Mouse (Mus musculus) thymus, postnatal 36 days (tissue): ENCODE measurements around the gene Sf3b6.

Source experiments
- DNase-seq, 2 experiments: peaks; one replicate each; pipeline ENCODE4 v3.0.0; 2022; ENCODE audit warnings: mixed read lengths in 2 of 2

Gene Sf3b6

DNA sequence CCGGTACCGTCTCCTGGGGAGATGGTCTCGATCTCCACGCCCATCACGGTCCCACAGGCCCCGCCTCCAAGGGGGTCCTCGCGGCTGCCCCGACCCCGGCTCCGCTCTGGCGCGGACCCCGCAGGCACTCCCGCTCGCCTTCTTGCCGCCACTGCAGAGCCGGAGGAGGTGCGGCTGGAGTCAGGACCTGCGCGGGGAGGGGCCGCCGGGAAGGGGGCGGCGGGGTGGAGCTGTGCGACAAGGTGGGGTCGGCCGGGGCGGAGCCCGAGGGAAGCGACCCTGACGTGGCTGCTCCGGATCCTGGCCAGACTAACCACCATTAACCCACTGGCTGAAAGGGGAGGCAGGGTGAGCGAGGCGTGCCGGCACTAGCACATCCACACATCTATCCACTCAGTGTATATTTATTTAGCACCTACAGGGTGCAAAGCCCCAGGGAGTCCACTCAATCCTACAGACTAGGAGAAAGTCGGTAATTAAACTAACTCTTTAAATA lies 24.1 kb downstream of the Sf3b6 start, which contains the start of gene Fkbp1b:
Gene Fkbp1b (minus strand): TSS at position 200 of the 496 bp plus-strand sequence.
- peak; percentile 58 to 64 for DNase-seq

DNA sequence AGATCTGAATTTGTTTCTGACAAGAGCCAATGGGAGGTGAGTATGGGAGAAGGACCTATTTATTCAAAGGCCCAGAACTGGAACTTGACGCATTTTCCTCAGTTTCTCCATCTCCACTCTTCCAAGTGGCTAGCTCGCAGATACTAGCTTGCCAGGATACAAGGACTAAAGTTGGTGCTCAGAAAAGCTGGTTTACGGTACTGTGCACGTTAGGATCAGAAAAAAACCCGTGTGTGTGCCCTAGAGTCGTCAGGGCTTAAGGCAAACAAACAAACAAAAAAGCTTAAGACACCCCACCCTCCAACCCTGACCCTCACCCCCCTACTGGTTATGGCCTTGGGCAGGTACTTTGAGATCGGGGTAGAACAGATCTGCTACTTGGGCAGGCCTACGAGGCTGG lies 25.1 kb downstream of the Sf3b6 start:
- DNase-seq: no peak

DNA sequence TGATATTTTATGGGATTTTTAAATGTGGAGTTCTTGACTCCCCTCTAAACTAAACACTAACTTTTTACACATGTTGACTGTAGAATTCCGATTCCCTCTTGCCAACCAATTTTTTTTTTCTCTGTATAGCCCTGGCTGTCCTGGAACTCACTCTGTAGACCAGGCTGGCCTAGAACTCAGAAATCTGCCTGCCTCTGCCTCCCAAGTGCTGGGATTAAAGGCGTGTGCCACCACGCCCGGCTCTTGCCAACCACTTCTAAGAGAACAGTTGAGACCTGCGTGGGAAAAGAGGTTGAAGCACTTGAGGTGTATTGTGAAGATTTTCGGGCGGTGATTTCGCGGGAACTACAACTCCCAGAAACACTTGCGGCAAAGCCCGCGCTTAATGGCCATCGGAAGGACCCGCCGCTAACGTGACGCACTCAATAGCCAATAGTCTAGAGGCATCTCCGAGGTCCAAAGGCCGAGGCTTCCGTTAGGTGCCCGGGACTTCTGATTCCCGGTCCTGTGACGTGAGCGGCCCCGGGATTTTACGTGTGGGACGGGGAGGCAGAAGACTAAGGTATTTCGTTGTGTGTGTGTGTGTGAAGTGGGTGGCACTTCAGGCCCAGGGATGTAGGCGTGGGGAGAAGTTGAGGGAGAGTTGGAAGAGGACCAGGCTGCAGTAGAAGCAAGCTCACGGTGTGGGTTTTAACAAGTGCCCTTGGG lies 25.7 kb downstream of the Sf3b6 start, which contains the start of gene Wdcp:
Gene Wdcp (plus strand): TSS at position 414 of the 708 bp plus-strand sequence.
- DNase-seq: peak; percentile 81 to 87

DNA sequence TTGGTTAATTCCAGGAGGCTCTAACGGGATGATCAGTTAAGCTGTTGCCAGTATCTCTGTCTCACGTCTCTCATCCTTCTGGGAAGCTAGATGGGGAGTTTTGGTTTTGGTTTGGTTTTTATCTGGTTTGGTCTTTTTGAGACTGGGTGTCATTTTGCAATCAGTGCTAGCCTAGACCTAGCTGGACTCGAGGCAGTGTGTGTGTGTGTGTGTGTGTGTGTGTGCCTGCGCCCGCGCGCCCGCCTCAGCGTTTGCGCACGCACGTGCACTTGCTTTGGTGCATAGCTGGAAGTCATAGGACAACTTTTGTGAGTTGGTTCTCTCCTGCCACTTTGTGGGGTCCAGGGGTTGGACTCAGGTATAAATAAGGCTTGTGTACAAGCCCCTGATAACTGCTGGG lies 26.4 kb downstream of the Sf3b6 start:
- peak; percentile 32 to 35 for DNase-seq

DNA sequence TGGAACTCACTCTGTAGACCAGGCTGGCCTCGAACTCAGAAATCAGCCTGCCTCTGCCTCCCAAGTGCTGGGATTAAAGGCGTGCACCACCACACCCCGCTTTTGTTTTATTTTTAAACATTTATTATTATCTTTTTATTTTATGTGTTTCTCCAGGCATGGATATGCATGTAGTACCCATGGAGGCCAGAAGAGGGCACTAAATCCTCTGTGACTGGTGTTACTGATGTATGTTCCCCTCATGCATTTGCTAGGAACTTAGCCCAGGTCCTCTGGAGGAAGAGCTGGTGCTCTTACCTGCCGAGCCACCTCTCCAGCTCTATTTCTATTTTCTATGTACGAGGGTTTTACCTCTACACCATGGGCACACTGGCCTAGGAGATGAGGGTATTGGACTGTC lies 38.8 kb downstream of the Sf3b6 start:
- peak; percentile 24 to 33 for DNase-seq

DNA sequence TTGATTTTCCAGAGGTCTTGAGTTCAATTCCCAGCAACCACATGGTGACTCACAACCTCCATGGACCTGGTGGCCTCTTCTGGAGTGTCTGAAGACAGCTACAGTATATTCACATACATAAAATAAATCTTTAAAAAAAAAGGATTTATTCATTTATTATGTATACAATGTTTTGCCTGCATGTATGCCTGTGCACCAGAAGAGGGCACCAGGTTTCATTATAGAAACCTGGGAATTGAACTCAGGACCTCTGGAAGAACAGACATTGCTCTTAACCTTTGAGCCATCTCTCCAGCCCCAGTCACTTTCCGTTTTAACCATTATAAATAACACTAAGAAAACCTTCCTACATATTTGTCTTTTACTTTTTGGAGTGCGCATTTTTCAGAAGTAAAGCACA lies 39.5 kb downstream of the Sf3b6 start:
- DNase-seq: no peak

DNA sequence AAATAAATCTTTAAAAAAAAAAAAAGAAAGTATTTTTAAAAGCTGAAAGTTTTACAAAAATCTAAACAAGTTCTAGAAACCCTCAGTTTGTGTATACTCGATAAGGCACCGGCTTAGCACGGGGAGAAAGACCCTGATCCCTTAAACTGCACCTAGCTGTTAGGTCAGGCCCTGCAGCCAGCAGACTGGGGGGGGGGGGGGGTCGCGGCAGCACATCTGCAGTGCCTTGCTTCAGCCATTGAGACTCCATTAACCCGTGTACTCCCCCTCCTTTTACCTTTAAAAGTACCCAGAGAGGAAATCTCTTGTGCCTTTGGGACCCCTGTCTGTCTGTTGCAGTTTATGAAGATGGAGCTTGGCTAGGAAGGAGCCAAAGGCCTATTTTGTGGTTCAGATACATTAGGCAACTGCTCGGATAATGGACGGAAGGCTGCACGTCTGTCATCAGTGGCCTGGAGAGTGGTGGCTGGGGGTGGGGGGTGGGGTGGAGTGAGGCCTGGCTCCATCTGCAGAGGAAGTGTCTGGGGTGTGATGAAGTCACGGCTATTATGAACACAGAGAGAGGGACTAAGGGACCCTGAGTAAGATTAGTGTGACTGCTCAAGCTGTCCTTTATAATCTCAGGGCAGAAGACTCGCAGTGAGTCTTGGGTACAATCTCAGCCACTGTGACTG lies 42.0 kb downstream of the Sf3b6 start:
- DNase-seq: no peak

DNA sequence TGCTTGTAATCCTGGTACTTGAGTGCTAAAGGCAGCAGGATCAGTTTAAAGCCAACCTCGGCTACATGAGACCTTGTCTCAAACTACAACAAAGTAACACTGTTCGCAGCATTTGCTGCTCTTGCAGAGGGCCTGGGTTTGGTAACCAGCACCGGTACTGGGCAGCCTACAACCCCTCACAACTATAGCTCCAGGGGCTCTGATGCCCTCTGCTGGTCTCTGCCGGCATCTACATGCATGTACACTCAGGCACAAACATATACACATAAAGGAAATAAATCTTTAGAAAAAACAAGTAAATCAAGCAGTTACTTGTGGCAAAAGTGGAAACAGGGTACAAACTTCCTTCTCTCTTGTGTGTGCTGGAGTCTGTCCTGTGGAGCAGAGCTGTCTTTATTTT lies 45.3 kb downstream of the Sf3b6 start:
- peak in 1 of 2 experiments; percentile 14 for DNase-seq

DNA sequence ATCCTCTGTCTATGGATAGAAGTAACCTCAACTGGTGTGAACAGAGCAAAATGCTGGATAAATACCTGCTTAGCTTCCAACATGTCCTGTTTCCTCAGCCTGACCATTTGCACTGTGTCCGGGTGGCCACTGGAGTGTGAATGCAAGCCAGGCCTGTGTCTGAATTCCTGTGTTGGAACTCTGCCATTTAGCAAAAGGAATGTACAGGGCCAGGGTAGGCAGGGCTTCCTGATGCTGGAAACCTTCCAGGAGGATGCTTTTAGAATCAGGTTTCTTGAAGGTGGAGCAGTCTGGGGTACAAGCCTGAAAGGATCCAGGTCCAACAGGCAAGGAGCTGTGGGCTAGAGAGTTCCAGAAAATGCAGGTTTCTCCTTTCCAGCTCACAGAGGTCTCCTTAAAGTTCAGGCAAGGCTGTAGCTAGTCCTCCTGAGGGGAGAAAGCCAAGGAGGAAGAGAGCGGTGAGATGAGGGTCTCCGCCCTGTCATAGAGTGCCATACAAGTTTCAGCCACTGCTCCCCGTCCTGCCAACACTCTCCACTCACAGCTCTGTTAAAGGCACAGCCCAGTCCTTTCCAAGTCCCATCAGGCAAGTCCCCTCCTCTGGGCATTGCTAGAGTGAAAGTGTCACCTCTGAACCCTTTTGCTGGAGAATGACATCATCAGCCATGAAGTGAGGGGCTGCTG lies 46.5 kb downstream of the Sf3b6 start:
- DNase-seq: no peak

DNA sequence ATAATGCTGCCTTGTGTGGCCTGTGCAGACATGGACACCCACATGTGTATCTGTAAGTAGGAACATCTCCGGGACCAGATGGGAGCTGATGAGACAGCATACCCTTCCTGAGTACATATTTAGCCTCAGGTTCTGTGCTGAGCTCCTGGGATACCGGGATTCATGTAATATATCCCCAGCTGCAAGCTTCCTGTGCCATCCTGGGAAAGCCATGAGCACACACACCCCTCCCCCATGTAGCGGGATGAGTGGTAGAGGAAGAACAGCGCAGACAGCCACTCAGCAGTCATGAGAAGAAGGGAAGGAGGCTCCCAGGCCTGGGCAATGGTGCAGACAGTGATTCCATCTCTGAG lies 47.0 kb downstream of the Sf3b6 start:
- DNase-seq: no peak

DNA sequence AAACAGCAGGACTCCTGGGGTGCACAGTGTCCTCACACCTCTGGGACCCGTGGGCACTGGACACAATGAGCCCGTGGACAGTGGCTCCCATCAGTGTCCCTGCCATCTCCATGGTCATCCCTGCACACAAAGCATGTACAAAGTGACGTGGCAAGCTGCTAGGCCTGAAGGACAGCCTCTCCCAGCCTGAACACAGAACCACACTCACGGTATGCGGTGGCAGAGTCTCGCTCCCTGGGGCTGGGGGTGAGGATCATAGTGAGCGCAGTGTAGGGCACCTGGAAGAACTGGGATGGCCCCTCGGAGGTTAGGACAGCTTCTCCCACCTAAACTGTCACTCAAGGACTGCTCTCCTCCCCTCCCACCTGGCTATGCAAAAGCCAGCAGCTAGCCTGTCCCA lies 51.6 kb downstream of the Sf3b6 start:
- DNase-seq: no peak

DNA sequence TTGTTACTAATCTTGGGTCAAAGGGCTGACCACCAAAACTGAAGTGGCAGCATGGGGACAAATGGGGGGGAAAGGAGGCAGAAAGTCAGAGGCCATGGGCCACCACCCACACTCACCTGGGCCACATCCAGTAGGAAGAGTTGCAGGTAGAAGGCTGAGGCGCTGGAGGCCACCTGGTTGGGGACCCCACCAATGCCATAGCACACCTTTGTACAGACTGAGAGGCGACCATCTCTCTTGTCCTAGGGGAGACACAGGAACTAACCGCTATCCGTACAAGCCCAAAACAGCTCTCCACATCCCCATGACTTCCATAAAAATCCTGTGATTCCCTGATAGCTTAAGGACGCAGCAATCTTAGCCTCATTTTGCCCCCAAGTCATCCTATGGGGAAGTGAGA lies 53.9 kb downstream of the Sf3b6 start:
- DNase-seq: no peak

DNA sequence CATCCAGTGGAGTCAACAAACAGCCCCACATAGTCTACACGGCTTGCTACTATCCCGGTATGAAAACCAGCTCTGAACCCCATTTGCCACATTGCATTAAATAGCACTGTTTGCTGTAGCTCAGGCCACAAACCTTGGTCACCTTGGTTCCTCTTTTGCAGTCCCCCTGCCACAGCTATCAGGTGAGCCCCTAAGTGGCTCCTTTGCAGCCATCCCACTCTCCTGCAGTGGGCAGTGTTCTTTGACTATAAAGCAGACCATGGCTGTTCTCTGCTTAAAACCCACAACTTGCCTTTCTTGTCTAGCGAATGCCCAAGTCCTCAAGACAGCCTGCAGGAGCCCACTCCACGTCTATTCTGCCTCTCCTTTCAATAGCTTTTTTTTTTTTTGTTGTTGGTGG lies 54.9 kb downstream of the Sf3b6 start:
- no peak for DNase-seq

DNA sequence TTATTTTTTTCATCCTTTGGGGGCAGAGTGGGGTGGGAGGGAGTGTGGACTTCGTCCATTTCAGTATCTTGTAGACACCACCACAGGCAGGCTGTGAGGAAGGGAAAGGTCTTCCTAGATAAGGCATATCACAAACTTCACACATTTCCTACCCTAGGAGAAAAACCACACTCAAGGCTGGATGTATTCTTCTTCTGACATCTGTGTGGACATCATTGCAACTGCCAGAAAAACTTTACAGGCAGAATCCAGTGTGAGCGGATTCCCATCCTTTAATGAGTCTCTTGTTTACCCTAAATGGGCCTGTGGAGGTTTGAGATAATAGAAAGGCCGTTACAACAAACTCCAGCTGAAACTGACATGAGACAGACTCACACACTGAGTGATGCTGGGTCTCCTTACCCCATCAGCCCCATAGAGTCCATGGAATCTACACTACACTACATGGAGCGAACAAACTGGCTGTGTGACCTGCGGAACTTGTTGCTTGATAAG lies 55.7 kb downstream of the Sf3b6 start:
- DNase-seq: no peak

DNA sequence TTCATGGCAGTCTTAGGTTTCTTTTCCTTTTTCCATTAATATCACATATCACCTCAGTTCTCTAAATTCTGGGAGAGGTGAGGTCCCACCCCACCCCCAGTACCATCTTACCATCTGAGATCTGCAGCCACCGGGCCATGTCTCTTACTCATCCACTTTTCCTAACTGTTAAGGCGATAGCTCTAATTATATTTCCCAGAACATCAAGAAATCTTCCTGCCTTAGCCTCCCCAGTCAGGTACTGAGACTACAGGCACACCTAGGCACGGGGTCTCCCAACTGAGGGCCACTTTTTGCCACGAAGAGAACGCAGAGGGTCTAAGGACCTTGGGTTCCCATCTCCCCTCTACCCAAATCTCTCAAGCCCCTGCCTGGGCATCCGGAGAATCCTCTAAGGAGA lies 56.2 kb downstream of the Sf3b6 start:
- no peak for DNase-seq

DNA sequence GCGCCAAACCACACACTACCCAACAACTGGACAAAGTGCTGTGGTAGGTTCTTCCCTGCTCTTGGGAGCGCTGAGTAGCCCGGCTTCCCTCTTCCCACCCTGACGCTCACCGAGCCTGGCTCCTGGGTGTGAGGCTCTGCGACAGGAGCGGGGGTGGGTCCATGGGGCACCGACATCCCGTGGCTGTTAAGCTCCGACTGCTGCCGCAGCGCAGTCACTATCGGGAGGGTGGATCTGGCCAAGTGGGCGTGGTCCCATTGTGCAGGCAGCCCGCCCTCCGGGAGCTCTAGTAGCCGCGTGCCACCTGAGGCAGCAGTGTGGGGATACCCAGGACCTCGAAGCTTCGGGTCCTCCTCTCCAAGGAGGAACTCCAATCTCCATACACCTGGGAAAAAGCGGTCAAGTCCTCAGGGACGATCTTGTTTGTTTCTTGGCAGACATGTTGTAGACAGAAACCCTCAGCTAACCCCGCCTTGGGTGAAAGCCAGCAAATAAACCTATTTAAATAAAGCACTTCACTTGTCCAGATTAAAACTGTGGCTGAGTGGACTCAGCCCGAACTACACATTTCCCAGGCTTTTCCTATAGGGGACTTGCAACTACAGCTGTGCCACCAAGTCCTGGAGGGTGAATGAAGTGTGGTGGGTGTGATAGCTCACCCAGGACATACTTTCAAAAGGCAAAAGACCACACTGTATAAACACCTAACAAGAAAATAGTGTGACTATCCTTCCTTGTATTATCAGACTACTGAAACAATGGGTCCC lies 57.0 kb downstream of the Sf3b6 start, which contains the start of gene Mfsd2b:
Gene Mfsd2b (minus strand): TSS at position 199 of the 767 bp plus-strand sequence.
- peak; percentile 68 to 78 for DNase-seq

DNA sequence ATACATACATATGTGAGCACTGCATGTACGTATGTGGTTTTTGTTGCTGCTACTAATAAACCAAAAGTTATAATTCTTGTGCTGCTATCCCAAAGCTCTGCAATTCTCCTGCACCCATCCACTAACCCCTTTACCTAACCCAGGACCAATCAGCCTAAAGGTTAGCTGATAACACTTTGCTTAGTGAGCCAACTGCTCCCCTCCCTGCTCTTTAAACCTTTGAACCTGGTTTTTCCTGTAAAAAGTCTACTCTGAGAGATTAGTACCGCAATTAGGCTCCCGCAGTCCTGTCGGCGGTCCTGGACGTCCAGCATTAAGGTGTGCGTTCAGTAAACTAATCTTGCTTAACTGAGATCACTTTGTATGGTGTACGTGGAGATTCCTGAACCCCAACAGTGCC lies 58.3 kb downstream of the Sf3b6 start:
- no peak for DNase-seq
